Mouse (Mus musculus) retina, adult 2 months (tissue): ENCODE data around the gene Cldn3.

Experiments
- DNase-seq: peaks from one replicate; pipeline ENCODE4 v3.0.0-alpha.2; 2012; ENCODE audit warnings: low read depth, low spot score

The Cldn3 gene

DNA sequence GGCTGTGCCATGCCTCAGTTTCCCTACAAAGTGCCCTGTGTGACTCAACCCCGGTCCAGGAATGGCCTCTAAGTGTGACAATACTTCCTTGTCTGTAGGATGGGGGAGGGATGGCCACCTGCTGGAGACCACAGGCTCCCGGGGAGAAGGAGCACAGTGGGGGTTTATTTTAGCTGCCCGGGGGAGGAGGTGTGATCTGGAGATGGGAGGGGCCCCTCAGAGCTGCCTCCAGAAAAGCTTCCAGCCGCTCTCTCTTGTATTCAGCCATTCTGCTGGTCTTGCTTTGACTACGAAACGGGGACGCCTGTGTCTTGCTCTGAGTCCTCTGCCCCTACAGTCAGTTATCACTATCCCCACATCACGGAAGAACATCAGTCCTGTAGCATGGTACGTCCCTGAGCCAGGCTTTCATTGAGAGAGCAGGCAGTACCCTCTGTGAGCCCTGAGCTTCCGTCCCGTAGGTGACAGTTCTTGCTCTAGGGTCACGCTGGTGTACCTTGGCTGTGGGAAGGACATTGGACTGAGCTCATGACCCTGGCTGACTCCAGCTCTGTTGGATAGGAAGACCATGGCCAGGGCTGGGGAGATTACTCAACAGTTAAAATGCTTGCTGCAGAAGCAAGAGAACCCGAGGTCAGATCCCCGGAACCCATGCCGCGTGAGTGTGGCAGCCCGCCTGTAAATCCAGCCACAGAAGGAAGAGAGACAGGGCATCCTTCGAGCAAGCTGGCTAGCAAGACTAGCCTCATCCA is 49.8 kb downstream of the Cldn3 start:
- DNase-seq, result no peak
